Mouse (Mus musculus): ENCODE measurements around the gene Xpo1. TPM values are rescaled to one million over a fixed set of nuclear protein-coding genes. Genes with fewer than 3 reads are reported as not detected.
"Not testable (repeated sequence)": the region's sequence is repeated elsewhere in the genome, so short reads cannot be mapped to it uniquely, and the experiment has no call there.

Gene Xpo1
- total RNA-seq, 2 experiments from 2014 or later, result 62.8 to 66.6 TPM

GRCm38 (mm10) chr11:23297379-23297778, 41.5 kb downstream of the Xpo1 start:
- DNase-seq (ENCODE audit: extremely low spot score in 1 of 2, low spot score in 1 of 2), result no peak

- DNase-seq (ENCODE audit: extremely low spot score in 1 of 2, low spot score in 1 of 2), result no peak
Observed at GRCm38 (mm10) chr11:23298301-23298700, 42.5 kb downstream of the Xpo1 start.

DNA sequence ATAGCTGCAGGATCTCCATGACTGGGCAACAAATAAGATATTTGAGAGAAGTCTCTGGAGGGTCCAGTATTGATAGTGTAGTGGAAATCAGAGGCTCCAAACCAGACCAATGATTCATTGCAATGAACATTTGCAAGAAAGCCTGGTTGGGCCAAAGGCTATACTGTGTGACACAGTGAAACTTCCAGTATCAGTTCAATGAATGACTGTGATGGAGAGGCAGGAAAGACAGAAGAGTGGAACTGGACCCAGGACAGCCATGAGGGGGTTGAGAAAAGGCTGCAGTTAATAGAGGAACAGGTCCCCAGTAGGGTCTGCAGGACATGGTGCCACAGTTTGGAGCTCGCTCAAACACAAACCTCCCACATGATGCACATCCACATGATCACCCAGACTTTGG, 44.1 kb downstream of the Xpo1 start:
- no peak for DNase-seq (ENCODE audit: extremely low spot score in 1 of 2, low spot score in 1 of 2)

GRCm38 (mm10) chr11:23303126-23303525, 47.3 kb downstream of the Xpo1 start:
- DNase-seq (ENCODE audit: extremely low spot score in 1 of 2, low spot score in 1 of 2), result no peak

- not testable (repeated sequence) for DNase-seq (ENCODE audit: extremely low spot score in 1 of 2, low spot score in 1 of 2)
Observed at GRCm38 (mm10) chr11:23305101-23305672, 49.3 kb downstream of the Xpo1 start.

GRCm38 (mm10) chr11:23305673-23306608, 50.1 kb downstream of the Xpo1 start:
- DNase-seq (ENCODE audit: extremely low spot score in 1 of 2, low spot score in 1 of 2), result peak; percentile 82 to 91

- peak; percentile 49 to 51 for DNase-seq (ENCODE audit: extremely low spot score in 1 of 2, low spot score in 1 of 2)
Observed at GRCm38 (mm10) chr11:23306764-23307565, 51.1 kb downstream of the Xpo1 start, which contains the start of gene Usp34. Gene Usp34 (plus strand): TSS chr11:23306895.

GRCm38 (mm10) chr11:23307566-23307920, 51.7 kb downstream of the Xpo1 start:
- DNase-seq (ENCODE audit: extremely low spot score in 1 of 2, low spot score in 1 of 2), result no peak

DNA sequence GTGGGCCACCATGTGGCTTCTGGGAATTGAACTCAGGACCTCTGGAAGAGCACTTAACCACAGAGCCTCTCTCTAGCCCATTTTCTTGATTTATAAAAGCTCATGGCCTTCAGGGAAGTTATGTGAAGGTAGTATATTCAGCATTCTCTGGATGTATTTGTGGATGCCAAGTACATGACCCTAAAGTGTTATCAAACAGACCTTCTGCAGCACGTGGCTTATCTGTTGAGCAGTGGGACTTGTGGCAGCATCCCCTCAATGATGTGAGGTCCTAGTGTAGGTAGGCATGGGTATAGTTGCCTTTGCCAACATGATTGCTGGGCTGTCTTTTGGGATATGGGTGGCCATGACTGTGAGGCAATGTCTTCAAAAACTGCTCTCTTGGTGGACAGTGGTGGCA, 57.7 kb downstream of the Xpo1 start:
- DNase-seq (ENCODE audit: extremely low spot score in 1 of 2, low spot score in 1 of 2), result no peak

DNA sequence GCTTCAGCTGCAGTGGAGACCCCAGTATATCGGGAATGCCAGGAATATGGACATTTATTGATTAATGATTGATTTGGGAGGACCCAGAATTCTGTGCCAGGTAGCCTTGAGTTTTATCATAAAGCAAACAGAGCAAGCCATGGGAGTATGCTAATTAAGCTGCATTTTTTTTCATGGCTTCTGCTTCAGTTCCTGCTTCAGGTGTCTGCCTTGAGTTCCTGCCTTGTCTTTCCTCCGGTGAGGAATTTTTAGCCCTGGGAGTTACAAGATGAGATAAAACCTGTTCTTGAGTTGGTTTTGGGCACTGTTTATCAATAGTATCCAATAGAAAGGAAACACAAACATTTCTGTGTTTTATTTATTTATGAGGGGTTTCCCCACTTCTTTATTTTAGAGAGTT, 73.6 kb downstream of the Xpo1 start:
- DNase-seq (ENCODE audit: extremely low spot score in 1 of 2, low spot score in 1 of 2), result no peak

GRCm38 (mm10) chr11:23332136-23332535, 76.3 kb downstream of the Xpo1 start:
- no peak for DNase-seq (ENCODE audit: extremely low spot score in 1 of 2, low spot score in 1 of 2)

DNA sequence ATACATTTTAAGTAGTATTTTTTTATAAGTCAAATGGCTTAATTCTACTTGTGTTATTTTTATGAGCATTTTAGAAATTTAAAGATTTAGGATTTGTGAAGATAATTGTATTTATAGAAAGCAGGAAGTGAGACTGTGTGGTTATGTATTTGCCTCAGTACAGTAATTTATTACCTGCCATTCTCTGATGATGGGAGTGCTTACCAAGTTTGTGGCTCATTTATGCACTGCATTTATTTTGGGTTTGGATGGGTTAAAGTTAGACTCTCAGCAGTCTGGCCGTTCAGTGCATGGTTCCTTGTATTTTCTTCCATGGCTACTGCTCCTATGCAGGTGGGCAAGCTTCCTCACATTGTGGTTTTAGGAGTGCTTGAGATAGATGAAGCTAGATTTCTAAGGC, 79.3 kb downstream of the Xpo1 start:
- DNase-seq (ENCODE audit: extremely low spot score in 1 of 2, low spot score in 1 of 2), result no peak

Other genes with a start within 250 kb of the Xpo1 start
- gene Fam161a, start 248.5 kb upstream of the Xpo1 start, total RNA-seq (2021), result 1 to 10 TPM; 4.2 to 6.3 TPM
- gene Usp34, start 50.9 kb downstream of the Xpo1 start, total RNA-seq (2021), result 10 to 100 TPM; 82.1 to 97.4 TPM
- gene Ahsa2, start 242.0 kb downstream of the Xpo1 start, total RNA-seq (2021), result 10 to 100 TPM; 46.4 to 50.2 TPM

Measured in layer of hippocampus, postnatal 25 days (tissue).